Mouse (Mus musculus): ENCODE measurements at regions not wholly inside any gene's neighbourhood (a gene's known extent, or its start where the extent isn't known, plus 50 kb on each side); places are given as distances from the start of the nearest gene placed in this dataset.
A peak's percentile ranks its signal among the peaks of the same experiment; 100 is the strongest.

GRCm38 (mm10) chr11:109088488-109089252 lies 55.5 kb downstream of the E030025P04Rik start:
- 74% methylated on average over 11 of the region's 11 CpGs for WGBS
- no peaks in the 10 kb centered on the region for H3K36me3 ChIP-seq (ENCODE audit: insufficient read depth, low read length)
- H3K27me3 ChIP-seq (ENCODE audit: insufficient read depth, low read length) = no peaks in the 10 kb centered on the region
- H3K4me1 ChIP-seq (ENCODE audit: insufficient read depth, low read length) = no peaks in the 10 kb centered on the region
- no peak overlapping the region for H3K9ac ChIP-seq (replicated peaks; ENCODE audit: low read length)
- ATAC-seq (no peak), DNase-seq (ENCODE audit: low spot score) (no peak)
- no peak overlapping the region for H3K4me3 ChIP-seq (ENCODE audit: low read length)
- no peaks in the 10 kb centered on the region for H3K9me3 ChIP-seq (ENCODE audit: low read length)
- H3K4me2 ChIP-seq (ENCODE audit: low read depth, low read length) = no peak overlapping the region
- no peak overlapping the region for H3K27ac ChIP-seq
- no peak for TF ChIP-seq CTCF (IDR thresholded peaks at IDR 0.05; ENCODE audit: low read depth)

GRCm38 (mm10) chr11:109081957-109082356 lies 62.2 kb downstream of the E030025P04Rik start:
- Histone ChIP-seq H3K4me3 (ENCODE audit: low read length) (no peak overlapping the region), H3K9me3 (ENCODE audit: low read length) (no peaks in the 10 kb centered on the region), H3K4me1 (ENCODE audit: insufficient read depth, low read length) (no peaks in the 10 kb centered on the region), H3K9ac (replicated peaks; ENCODE audit: low read length) (no peak overlapping the region), H3K36me3 (ENCODE audit: insufficient read depth, low read length) (no peaks in the 10 kb centered on the region), H3K27me3 (ENCODE audit: insufficient read depth, low read length) (no peaks in the 10 kb centered on the region), H3K27ac (no peak overlapping the region), H3K4me2 (ENCODE audit: low read depth, low read length) (no peak overlapping the region)
- DNase-seq (ENCODE audit: low spot score) = no peak
- TF ChIP-seq CTCF (IDR thresholded peaks at IDR 0.05; ENCODE audit: low read depth) = no peak
- WGBS = 97% methylated on average over 4 of the region's 4 CpGs
- no peak for ATAC-seq

GRCm38 (mm10) chr11:109081454-109081853 lies 62.7 kb downstream of the E030025P04Rik start:
- H3K4me1 ChIP-seq (ENCODE audit: insufficient read depth, low read length) = no peaks in the 10 kb centered on the region
- DNase-seq (ENCODE audit: low spot score) = no peak

GRCm38 (mm10) chr11:109080847-109081415 lies 63.2 kb downstream of the E030025P04Rik start:
- Histone ChIP-seq H3K36me3 (ENCODE audit: insufficient read depth, low read length) (no peaks in the 10 kb centered on the region), H3K4me1 (ENCODE audit: insufficient read depth, low read length) (no peaks in the 10 kb centered on the region), H3K4me3 (ENCODE audit: low read length) (no peak overlapping the region), H3K9me3 (ENCODE audit: low read length) (no peaks in the 10 kb centered on the region), H3K4me2 (ENCODE audit: low read depth, low read length) (no peak overlapping the region), H3K9ac (replicated peaks; ENCODE audit: low read length) (no peak overlapping the region), H3K27me3 (ENCODE audit: insufficient read depth, low read length) (no peaks in the 10 kb centered on the region), H3K27ac (no peak overlapping the region)
- no peak for DNase-seq (ENCODE audit: low spot score)
- ATAC-seq = no peak
- no peak for TF ChIP-seq CTCF (IDR thresholded peaks at IDR 0.05; ENCODE audit: low read depth)
- 87% methylated on average over 9 of the region's 9 CpGs for WGBS

More at GRCm38 (mm10) chr11:109081454-109081853, 62.7 kb downstream of the E030025P04Rik start:
- no peaks in the 10 kb centered on the region for H3K27me3 ChIP-seq (ENCODE audit: insufficient read depth, low read length)
- TF ChIP-seq CTCF (IDR thresholded peaks at IDR 0.05; ENCODE audit: low read depth) = no peak
- ATAC-seq = no peak
- H3K9ac ChIP-seq (replicated peaks; ENCODE audit: low read length) = no peak overlapping the region
- no peak overlapping the region for H3K4me3 ChIP-seq (ENCODE audit: low read length)
- H3K9me3 ChIP-seq (ENCODE audit: low read length) = no peaks in the 10 kb centered on the region
- H3K27ac ChIP-seq = no peak overlapping the region
- no peak overlapping the region for H3K4me2 ChIP-seq (ENCODE audit: low read depth, low read length)
- no peaks in the 10 kb centered on the region for H3K36me3 ChIP-seq (ENCODE audit: insufficient read depth, low read length)
- WGBS = 69% methylated on average over 10 of the region's 10 CpGs

- Histone ChIP-seq H3K36me3 (ENCODE audit: insufficient read depth, low read length) (no peaks in the 10 kb centered on the region), H3K9ac (replicated peaks; ENCODE audit: low read length) (no peak overlapping the region), H3K9me3 (ENCODE audit: low read length) (no peaks in the 10 kb centered on the region), H3K27ac (no peak overlapping the region), H3K27me3 (ENCODE audit: insufficient read depth, low read length) (no peaks in the 10 kb centered on the region), H3K4me1 (ENCODE audit: insufficient read depth, low read length) (no peaks in the 10 kb centered on the region), H3K4me2 (ENCODE audit: low read depth, low read length) (no peak overlapping the region), H3K4me3 (ENCODE audit: low read length) (no peak overlapping the region)
- no peak for ATAC-seq
- no peak for TF ChIP-seq CTCF (IDR thresholded peaks at IDR 0.05; ENCODE audit: low read depth)
- DNase-seq (ENCODE audit: low spot score) = peak; percentile 70
- WGBS = 48% methylated on average over 4 of the region's 4 CpGs
Measured at GRCm38 (mm10) chr11:109079466-109079865, 64.7 kb downstream of the E030025P04Rik start.

GRCm38 (mm10) chr11:109076587-109077417 lies 67.4 kb downstream of the E030025P04Rik start:
- H3K27me3 ChIP-seq (ENCODE audit: insufficient read depth, low read length) = no peaks in the 10 kb centered on the region
- DNase-seq (ENCODE audit: low spot score) (no peak), ATAC-seq (no peak)
- 75% methylated on average over 19 of the region's 19 CpGs for WGBS
- TF ChIP-seq CTCF (IDR thresholded peaks at IDR 0.05; ENCODE audit: low read depth) = no peak
- H3K27ac ChIP-seq = no peak overlapping the region
- no peak overlapping the region for H3K9ac ChIP-seq (replicated peaks; ENCODE audit: low read length)
- no peaks in the 10 kb centered on the region for H3K36me3 ChIP-seq (ENCODE audit: insufficient read depth, low read length)
- no peak overlapping the region for H3K4me2 ChIP-seq (ENCODE audit: low read depth, low read length)
- H3K9me3 ChIP-seq (ENCODE audit: low read length) = no peaks in the 10 kb centered on the region
- no peak overlapping the region for H3K4me3 ChIP-seq (ENCODE audit: low read length)
- H3K4me1 ChIP-seq (ENCODE audit: insufficient read depth, low read length) = no peaks in the 10 kb centered on the region; the same call in 1 of the 2 replicates

Data from hindbrain, postnatal 0 days (tissue).